Mouse (Mus musculus) lung, postnatal 25 days (tissue): ENCODE measurements at regions not wholly inside any gene's neighbourhood (a gene's known extent, or its start where the extent isn't known, plus 50 kb on each side); places are given as distances from the start of the nearest gene placed in this dataset.
"Not testable (repeated sequence)": the region's sequence is repeated elsewhere in the genome, so short reads cannot be mapped to it uniquely, and the experiment has no call there.

Experiments
- DNase-seq: peaks from one replicate; pipeline ENCODE4 v3.0.0; 2022; ENCODE audit warnings: low spot score

- no peak for DNase-seq
These were observed 75.0 kb downstream of the Suds3 start for GRCm38 (mm10) chr5:117040878-117041277.

DNA sequence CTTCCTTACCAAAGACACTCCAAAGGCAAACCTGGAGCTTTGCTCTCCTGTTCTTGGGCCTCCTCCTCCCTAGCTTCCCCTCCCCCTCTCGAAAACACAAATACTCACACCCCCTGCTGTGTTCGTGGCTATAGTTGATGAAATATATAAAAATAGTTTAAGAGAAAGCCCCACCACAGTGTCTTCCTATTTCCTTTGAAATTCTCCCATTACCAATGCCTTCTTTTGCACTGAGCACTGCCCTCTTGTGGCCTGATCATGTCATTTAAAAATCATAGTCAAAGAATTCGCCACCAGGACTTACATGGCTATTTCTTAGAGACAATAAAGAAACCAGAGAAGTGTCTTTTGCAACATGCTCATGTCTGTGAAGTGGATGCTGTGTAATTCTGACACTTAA, 78.7 kb downstream of the Suds3 start:
- no peak for DNase-seq

- no peak for DNase-seq
These were observed 83.8 kb downstream of the Suds3 start for GRCm38 (mm10) chr5:117032130-117032529.

DNA sequence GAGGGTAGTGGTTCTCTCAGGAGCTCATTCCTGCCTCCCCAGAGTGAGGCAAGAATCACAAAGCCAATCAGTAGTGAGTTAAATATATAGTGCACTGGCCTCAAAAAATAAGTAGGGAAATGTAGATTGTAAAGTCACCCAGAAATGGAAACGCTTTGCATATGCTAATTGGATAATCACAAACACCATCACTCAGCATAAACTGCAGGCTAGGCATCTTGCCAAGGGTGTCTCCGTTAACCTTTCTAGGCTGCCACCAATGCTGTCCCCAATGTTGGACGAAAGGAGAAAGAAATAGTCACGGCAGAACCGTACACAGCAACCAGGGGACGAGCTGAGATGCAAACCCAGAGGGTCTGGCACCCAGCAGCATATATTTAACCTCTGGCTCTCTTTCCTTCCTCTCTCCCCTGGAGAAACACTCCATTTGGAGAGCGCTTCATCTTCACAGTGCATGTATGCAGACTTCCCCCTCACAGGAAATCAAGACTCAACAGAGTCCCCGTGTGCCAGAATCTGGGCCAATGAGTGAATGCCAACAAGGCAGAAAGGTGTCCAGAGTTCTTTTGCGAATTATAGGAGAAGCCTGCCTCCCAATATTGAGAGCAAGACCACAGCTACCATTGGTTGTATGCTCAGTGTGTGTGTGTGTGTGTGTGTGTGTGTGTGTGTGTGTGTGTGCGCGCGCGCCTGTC, 90.1 kb downstream of the Suds3 start:
- DNase-seq: no peak

GRCm38 (mm10) chr5:117018419-117019150, 97.3 kb downstream of the Suds3 start:
- no peak for DNase-seq

- DNase-seq: no peak
These were observed 104.8 kb downstream of the Suds3 start for GRCm38 (mm10) chr5:117011128-117011527.

DNA sequence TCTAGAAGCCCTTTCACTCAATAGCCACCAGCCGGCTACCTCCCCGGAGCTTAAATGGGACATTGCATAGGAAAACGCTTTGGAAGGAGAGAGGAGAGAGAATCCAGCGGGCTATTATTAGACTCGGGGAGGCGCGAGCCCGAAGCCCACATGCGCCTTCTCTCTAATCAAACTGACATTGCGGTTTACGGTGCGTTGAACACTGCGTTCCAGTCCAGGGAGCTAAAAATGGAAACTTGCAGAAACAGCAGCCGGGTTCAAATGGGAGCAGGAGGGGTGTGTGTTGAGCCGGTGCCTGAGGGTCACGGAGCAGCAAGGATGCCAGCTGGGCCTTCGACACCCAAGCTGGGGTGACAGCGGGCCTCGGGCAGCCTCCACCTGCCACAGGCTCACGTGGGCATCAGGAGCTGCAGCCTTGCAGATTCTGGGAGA, 115.1 kb downstream of the Suds3 start:
- DNase-seq: no peak

GRCm38 (mm10) chr5:116994508-116994907, 121.4 kb downstream of the Suds3 start:
- no peak for DNase-seq

GRCm38 (mm10) chr5:116993674-116994073, 122.2 kb downstream of the Suds3 start:
- DNase-seq: no peak

DNA sequence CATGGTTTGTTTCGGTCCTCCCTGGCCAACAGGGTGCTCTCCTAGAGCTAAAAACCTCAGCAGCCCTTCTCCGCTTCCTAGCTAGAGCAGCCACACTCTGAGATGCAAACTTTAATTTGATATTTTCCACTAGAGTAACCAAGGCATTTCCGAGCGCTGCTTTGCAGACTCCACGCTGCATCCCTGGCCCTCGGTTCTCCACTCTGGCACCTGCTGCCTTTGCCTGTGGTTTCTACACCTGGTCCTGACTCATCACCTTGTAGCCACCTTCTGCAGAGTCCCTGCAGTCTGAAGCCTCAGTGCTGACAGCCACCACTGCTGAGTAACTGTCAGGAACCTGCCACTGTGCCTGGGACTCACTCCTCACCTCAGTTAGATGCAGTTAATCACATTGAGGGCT, 124.5 kb downstream of the Suds3 start:
- DNase-seq: no peak

DNA sequence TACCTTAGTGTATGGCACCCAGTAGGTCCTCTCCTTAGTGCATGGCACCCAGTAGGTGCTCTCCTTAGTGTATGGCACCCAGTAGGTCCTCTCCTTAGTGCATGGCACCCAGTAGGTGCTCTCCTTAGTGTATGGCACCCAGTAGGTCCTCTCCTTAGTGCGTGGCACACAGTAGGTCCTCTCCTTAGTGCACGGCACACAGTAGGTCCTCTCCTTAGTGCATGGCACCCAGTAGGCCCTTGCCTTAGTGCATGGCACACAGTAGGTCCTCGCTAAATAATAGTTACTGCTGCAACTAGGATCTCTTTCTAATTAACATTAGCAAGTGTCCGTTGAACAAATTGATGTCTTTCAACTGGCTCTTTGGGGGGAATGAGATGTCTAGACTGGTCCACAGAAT, 144.4 kb downstream of the Suds3 start:
- DNase-seq: not testable (repeated sequence)

DNA sequence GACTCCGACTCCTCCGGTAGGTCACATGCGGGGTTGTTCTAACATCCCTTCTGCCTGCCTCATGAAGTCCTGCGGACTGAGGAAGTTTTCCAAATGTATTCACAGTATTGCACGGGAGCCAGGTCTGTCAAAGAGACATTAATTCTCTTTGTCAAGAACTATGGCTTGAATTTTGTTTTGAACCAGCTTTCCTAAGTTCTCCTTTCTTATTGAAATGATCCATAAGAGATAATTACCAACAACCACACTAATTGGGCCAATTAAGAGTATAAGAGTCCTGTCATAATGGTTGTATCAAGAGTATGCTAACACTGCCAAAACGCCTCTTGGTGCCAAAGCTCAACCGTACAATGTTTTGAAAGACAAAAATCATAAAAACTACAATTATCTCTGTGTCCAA, 151.7 kb downstream of the Suds3 start:
- no peak for DNase-seq

DNA sequence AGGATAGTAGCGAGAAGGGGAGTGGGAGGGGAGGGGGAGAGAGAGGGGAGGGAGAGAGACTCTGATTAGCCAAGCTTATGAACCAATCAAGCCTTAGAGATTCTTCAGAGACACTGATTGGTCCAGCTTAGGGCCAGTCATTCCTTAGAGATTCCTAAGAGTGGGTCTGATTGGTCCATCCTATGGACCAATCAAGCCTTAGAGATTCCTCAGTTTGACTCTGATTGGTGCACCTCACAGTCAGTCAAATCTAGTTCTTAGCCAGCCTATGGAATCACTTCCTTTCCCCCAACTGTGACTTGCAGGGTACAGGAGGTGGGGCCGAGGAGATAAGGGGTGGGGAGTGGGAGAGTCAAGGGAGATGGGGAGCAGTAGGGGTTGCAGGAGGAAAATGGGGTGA, 152.8 kb downstream of the Suds3 start:
- DNase-seq: no peak

GRCm38 (mm10) chr5:116960041-116960440, 155.9 kb downstream of the Suds3 start:
- DNase-seq: no peak

GRCm38 (mm10) chr5:116958141-116958540, 157.8 kb downstream of the Suds3 start:
- no peak for DNase-seq

- DNase-seq: no peak
These were observed 159.3 kb downstream of the Suds3 start for GRCm38 (mm10) chr5:116956572-116956971.

- DNase-seq: no peak
These were observed 165.5 kb downstream of the Suds3 start for GRCm38 (mm10) chr5:116950280-116950881.

DNA sequence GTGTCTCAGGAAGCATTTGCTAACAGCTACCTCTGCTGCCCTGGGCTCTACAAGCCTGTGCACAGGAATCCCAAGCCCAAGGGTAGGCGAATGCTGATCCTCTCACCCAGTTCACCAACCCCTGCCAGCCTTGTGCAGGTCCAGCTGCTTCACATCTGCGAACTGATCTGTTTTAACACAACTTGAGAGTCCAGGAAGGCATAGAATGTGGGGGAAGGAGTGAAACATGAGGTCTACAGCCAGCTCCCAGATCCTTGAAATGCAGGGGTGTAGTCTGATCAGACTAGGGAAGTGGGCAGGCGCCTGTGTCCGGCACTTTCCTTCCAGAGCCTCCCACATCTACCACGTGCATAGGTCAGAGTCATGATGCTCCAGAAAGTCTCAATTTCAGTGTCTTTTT, 181.3 kb downstream of the Suds3 start:
- no peak for DNase-seq

GRCm38 (mm10) chr5:116934151-116934550, 181.8 kb downstream of the Suds3 start:
- DNase-seq: no peak

- DNase-seq: no peak
These were observed 182.8 kb downstream of the Suds3 start for GRCm38 (mm10) chr5:116933105-116933504.

DNA sequence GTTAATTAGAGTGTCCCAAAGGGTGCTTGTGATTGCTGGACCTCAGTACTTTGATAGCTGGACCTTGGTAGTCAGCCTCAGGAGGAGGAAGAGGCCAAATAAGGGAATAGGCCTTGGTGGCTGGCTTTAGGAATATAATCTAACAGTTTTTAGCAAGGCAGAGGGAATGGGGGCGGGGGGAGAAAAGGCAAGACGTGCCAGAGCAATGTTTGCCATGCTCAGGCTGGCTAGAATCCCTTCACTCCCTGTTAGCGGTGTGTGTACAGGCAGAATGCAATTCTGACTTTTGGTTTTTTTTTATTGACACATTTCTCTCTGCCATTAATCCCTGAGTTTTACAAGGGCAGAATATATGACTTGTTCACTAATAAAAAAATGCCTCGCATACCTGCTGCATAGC, 192.2 kb downstream of the Suds3 start:
- no peak for DNase-seq

GRCm38 (mm10) chr5:116922059-116922671, 193.7 kb downstream of the Suds3 start:
- DNase-seq: no peak

- DNase-seq: no peak
These were observed 201.0 kb downstream of the Suds3 start for GRCm38 (mm10) chr5:116914876-116915275.
